Comparison of ENCODE assay signal across 11 mouse cellular contexts in the genomic region with DNA sequence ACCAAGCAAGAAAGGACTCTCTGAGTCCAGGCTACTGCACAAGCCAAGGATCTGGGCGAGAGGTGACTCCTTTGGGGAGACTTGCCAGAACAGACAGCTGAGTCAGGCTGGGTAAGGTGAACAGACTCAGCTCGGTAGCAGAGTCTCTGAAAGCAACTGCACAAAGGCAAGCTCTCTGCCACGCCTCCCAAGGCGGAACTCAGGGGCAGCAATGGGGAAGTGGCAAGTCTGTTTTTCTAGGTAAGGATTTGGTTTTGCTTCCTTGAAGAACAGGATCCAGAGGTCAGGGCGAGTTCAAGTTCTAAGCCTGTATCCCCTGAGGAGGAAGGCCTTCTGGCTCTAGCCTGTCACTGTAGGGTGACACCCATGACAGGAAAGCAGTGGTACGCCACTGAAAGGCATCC. TPM values are rescaled to one million over a fixed set of nuclear protein-coding genes. Genes with fewer than 3 reads are reported as not detected.
DNase-seq lines count a peak whose midpoint lies in the region; ATAC-seq and TF ChIP-seq lines count a peak whose summit lies in the region.
"Had no signal": no experiment of that assay in that cellular context is flagged by ENCODE, and none has a peak within 500 bp of the region (broad histone marks: within the 10 kb centered on the region; RNA-seq: fewer than 3 reads in every experiment).

No protein-coding gene starts in this region.

- H3K4me2 ChIP-seq in embryonic facial prominence, embryonic 14.5 days (ENCODE audit: low read depth, low read length), result no peak overlapping the region
- no peak overlapping the region for H3K4me2 ChIP-seq in neural tube, embryonic 12.5 days (replicated peaks)
- no peak overlapping the region for H3K4me2 ChIP-seq in neural tube, embryonic 15.5 days
- no peak overlapping the region for H3K4me2 ChIP-seq in stomach, postnatal 0 days (replicated peaks; ENCODE audit: low read depth)
- H3K4me2 ChIP-seq: forebrain, embryonic 13.5 days had no signal

- DNase-seq in embryonic facial prominence, embryonic 14.5 days (ENCODE audit: low spot score), result peak; percentile 29
- DNase-seq in embryonic facial prominence, embryonic 10.5 days (ENCODE audit: low spot score), result no peak
- peak; percentile 61 for DNase-seq in lung, postnatal 36 days
- DNase-seq in stomach, postnatal 0 days (ENCODE audit: low spot score), result peak; percentile 81
- no peak for DNase-seq in cerebellum, postnatal 10 days
- no peak for DNase-seq in heart, postnatal 14 days

- intact Hi-C loops in heart, postnatal 14 days (cut with DNase I), result no loop called here

- no peaks in the 10 kb centered on the region for H3K27me3 ChIP-seq in embryonic facial prominence, embryonic 14.5 days (replicated peaks; ENCODE audit: control insufficient read depth, insufficient read depth, low read length)
- no peaks in the 10 kb centered on the region for H3K27me3 ChIP-seq in embryonic facial prominence, embryonic 10.5 days (replicated peaks; ENCODE audit: low read depth, poor library complexity, severe bottlenecking)
- no peaks in the 10 kb centered on the region for H3K27me3 ChIP-seq in neural tube, embryonic 12.5 days (replicated peaks)
- H3K27me3 ChIP-seq in neural tube, embryonic 15.5 days (replicated peaks), result no peaks in the 10 kb centered on the region
- H3K27me3 ChIP-seq in stomach, postnatal 0 days (ENCODE audit: control insufficient read depth, insufficient read depth, low read length), result no peaks in the 10 kb centered on the region
- H3K27me3 ChIP-seq: forebrain, embryonic 13.5 days had no signal

- no peak for TF ChIP-seq EP300 in stomach, postnatal 0 days (optimal IDR thresholded peaks at IDR 0.05)

- WGBS in embryonic facial prominence, embryonic 14.5 days, result 87% methylated on average over 6 of the region's 6 CpGs
- 80% methylated on average over 6 of the region's 6 CpGs for WGBS in embryonic facial prominence, embryonic 10.5 days
- WGBS in neural tube, embryonic 12.5 days, result 82% methylated on average over 6 of the region's 6 CpGs
- WGBS in neural tube, embryonic 15.5 days, result 84% methylated on average over 6 of the region's 6 CpGs
- WGBS in stomach, postnatal 0 days, result 52% methylated on average over 6 of the region's 6 CpGs

- H3K4me1 ChIP-seq in embryonic facial prominence, embryonic 14.5 days (ENCODE audit: control insufficient read depth, insufficient read depth, low read length), result no peaks in the 10 kb centered on the region
- no peaks in the 10 kb centered on the region for H3K4me1 ChIP-seq in embryonic facial prominence, embryonic 10.5 days
- no peaks in the 10 kb centered on the region for H3K4me1 ChIP-seq in neural tube, embryonic 12.5 days
- H3K4me1 ChIP-seq in neural tube, embryonic 15.5 days, result no peaks in the 10 kb centered on the region
- no peaks in the 10 kb centered on the region for H3K4me1 ChIP-seq in stomach, postnatal 0 days (replicated peaks; ENCODE audit: control insufficient read depth, insufficient read depth)
- H3K4me1 ChIP-seq: forebrain, embryonic 13.5 days had no signal

- TF ChIP-seq CTCF in stomach, postnatal 0 days (IDR thresholded peaks at IDR 0.05; ENCODE audit: low read depth), result no peak

- H3K27ac ChIP-seq in embryonic facial prominence, embryonic 14.5 days (replicated peaks; ENCODE audit: low read depth, low read length), result no peak overlapping the region
- H3K27ac ChIP-seq in embryonic facial prominence, embryonic 10.5 days (replicated peaks), result no peak overlapping the region
- H3K27ac ChIP-seq in neural tube, embryonic 12.5 days, result no peak overlapping the region
- no peak overlapping the region for H3K27ac ChIP-seq in neural tube, embryonic 15.5 days (replicated peaks)
- H3K27ac ChIP-seq in stomach, postnatal 0 days (replicated peaks), result peak overlapping the region; percentile 90
- H3K27ac ChIP-seq: forebrain, embryonic 13.5 days; heart, embryonic 10.5 days; hindbrain, postnatal 0 days had no signal

- H3K9me3 ChIP-seq in embryonic facial prominence, embryonic 14.5 days (ENCODE audit: control insufficient read depth, low read length), result no peaks in the 10 kb centered on the region
- H3K9me3 ChIP-seq in embryonic facial prominence, embryonic 10.5 days, result 0 out of 2 replicates have a peak, but pooled peaks cover 3% of the 10 kb centered on the region
- H3K9me3 ChIP-seq in neural tube, embryonic 12.5 days, result no peaks in the 10 kb centered on the region
- H3K9me3 ChIP-seq in neural tube, embryonic 15.5 days (replicated peaks), result no peaks in the 10 kb centered on the region
- no peaks in the 10 kb centered on the region for H3K9me3 ChIP-seq in stomach, postnatal 0 days (ENCODE audit: control insufficient read depth, low read length)
- H3K9me3 ChIP-seq: forebrain, embryonic 13.5 days; heart, embryonic 10.5 days had no signal

- no peak for ATAC-seq in embryonic facial prominence, embryonic 14.5 days (ENCODE audit: low read depth)
- no peak for ATAC-seq in neural tube, embryonic 12.5 days (ENCODE audit: low FRiP score, low read depth)
- no peak for ATAC-seq in neural tube, embryonic 15.5 days (ENCODE audit: low FRiP score)
- peak; percentile 89 for ATAC-seq in stomach, postnatal 0 days (ENCODE audit: low FRiP score, low TSS enrichment)
- ATAC-seq: forebrain, embryonic 13.5 days; hindbrain, postnatal 0 days had no signal

- peaks cover 51% of the 10 kb centered on the region for H3K36me3 ChIP-seq in embryonic facial prominence, embryonic 14.5 days (ENCODE audit: control insufficient read depth, insufficient read depth, low read length)
- peaks cover 67% of the 10 kb centered on the region for H3K36me3 ChIP-seq in embryonic facial prominence, embryonic 10.5 days (replicated peaks)
- H3K36me3 ChIP-seq in neural tube, embryonic 12.5 days, result peaks cover 56% of the 10 kb centered on the region
- H3K36me3 ChIP-seq in neural tube, embryonic 15.5 days, result peaks cover 57% of the 10 kb centered on the region
- peaks cover 20% of the 10 kb centered on the region for H3K36me3 ChIP-seq in stomach, postnatal 0 days (ENCODE audit: control insufficient read depth, insufficient read depth, low read length)

- H3K9ac ChIP-seq in embryonic facial prominence, embryonic 14.5 days (ENCODE audit: low read depth, low read length), result no peak overlapping the region
- H3K9ac ChIP-seq in neural tube, embryonic 12.5 days, result 0 out of 2 replicates have a peak overlapping the region, but pooled peaks have one; percentile 9
- H3K9ac ChIP-seq in neural tube, embryonic 15.5 days (replicated peaks), result no peak overlapping the region
- H3K9ac ChIP-seq in stomach, postnatal 0 days (ENCODE audit: low read length), result no peak overlapping the region
- H3K9ac ChIP-seq: forebrain, embryonic 13.5 days had no signal

- no peak overlapping the region for H3K4me3 ChIP-seq in embryonic facial prominence, embryonic 14.5 days (ENCODE audit: low read depth, low read length)
- H3K4me3 ChIP-seq in embryonic facial prominence, embryonic 10.5 days, result no peak overlapping the region
- no peak overlapping the region for H3K4me3 ChIP-seq in neural tube, embryonic 12.5 days
- no peak overlapping the region for H3K4me3 ChIP-seq in neural tube, embryonic 15.5 days (replicated peaks)
- H3K4me3 ChIP-seq in stomach, postnatal 0 days (ENCODE audit: low read depth, low read length), result no peak overlapping the region
- H3K4me3 ChIP-seq: forebrain, embryonic 13.5 days; heart, embryonic 10.5 days had no signal

RNA-seq across cellular contexts. Expression of gene Cox8a, which starts 9.1 kb away (rescaled TPM):
- 995 and 1,073 TPM in 2 replicates for polyA plus RNA-seq in embryonic facial prominence, embryonic 14.5 days (2014; fragmentation: Nextera tagmentation; extraction: Ambion mirVana)
- 867 and 877 TPM in 2 replicates for polyA plus RNA-seq in embryonic facial prominence, embryonic 10.5 days (2016; fragmentation: Nextera tagmentation; extraction: Ambion mirVana)
- 822 and 941 TPM in 2 replicates for polyA plus RNA-seq in neural tube, embryonic 12.5 days (2016; fragmentation: Nextera tagmentation; extraction: Ambion mirVana)
- polyA plus RNA-seq in neural tube, embryonic 15.5 days (2015; fragmentation: Nextera tagmentation; extraction: Ambion mirVana), result 1,209 and 1,254 TPM in 2 replicates
- 1,651 and 1,766 TPM in 2 replicates for polyA plus RNA-seq in stomach, postnatal 0 days (2015; fragmentation: Nextera tagmentation; extraction: Ambion mirVana)
- total RNA-seq in heart, postnatal 14 days (2021), result 100 to 1,000 TPM; 545 to 557 TPM

RNA-seq across cellular contexts. Expression of gene Naa40, which starts 14.5 kb away (rescaled TPM):
- 47.8 and 48.4 TPM in 2 replicates for polyA plus RNA-seq in embryonic facial prominence, embryonic 14.5 days (2014; fragmentation: Nextera tagmentation; extraction: Ambion mirVana)
- polyA plus RNA-seq in embryonic facial prominence, embryonic 10.5 days (2016; fragmentation: Nextera tagmentation; extraction: Ambion mirVana), result 93.2 and 94.4 TPM in 2 replicates
- 74.0 and 76.0 TPM in 2 replicates for polyA plus RNA-seq in neural tube, embryonic 12.5 days (2016; fragmentation: Nextera tagmentation; extraction: Ambion mirVana)
- 59.6 and 61.3 TPM in 2 replicates for polyA plus RNA-seq in neural tube, embryonic 15.5 days (2015; fragmentation: Nextera tagmentation; extraction: Ambion mirVana)
- 20.1 and 20.5 TPM in 2 replicates for polyA plus RNA-seq in stomach, postnatal 0 days (2015; fragmentation: Nextera tagmentation; extraction: Ambion mirVana)
- total RNA-seq in heart, postnatal 14 days (2021), result 10 to 100 TPM; 19.9 to 20.3 TPM

RNA-seq across cellular contexts. Expression of gene Otub1, which starts 20.4 kb away (rescaled TPM):
- 172 and 199 TPM in 2 replicates for polyA plus RNA-seq in embryonic facial prominence, embryonic 14.5 days (2014; fragmentation: Nextera tagmentation; extraction: Ambion mirVana)
- 275 and 276 TPM in 2 replicates for polyA plus RNA-seq in embryonic facial prominence, embryonic 10.5 days (2016; fragmentation: Nextera tagmentation; extraction: Ambion mirVana)
- 244 and 249 TPM in 2 replicates for polyA plus RNA-seq in neural tube, embryonic 12.5 days (2016; fragmentation: Nextera tagmentation; extraction: Ambion mirVana)
- 226 and 235 TPM in 2 replicates for polyA plus RNA-seq in neural tube, embryonic 15.5 days (2015; fragmentation: Nextera tagmentation; extraction: Ambion mirVana)
- polyA plus RNA-seq in stomach, postnatal 0 days (2015; fragmentation: Nextera tagmentation; extraction: Ambion mirVana), result 121 and 126 TPM in 2 replicates
- total RNA-seq in heart, postnatal 14 days (2021), result 10 to 100 TPM; 77.4 to 79.9 TPM

RNA-seq across cellular contexts. Expression of gene Rcor2, which starts 40.6 kb away (rescaled TPM):
- polyA plus RNA-seq in embryonic facial prominence, embryonic 14.5 days (2014; fragmentation: Nextera tagmentation; extraction: Ambion mirVana), result 10.8 and 11.7 TPM in 2 replicates
- 51.0 and 58.6 TPM in 2 replicates for polyA plus RNA-seq in embryonic facial prominence, embryonic 10.5 days (2016; fragmentation: Nextera tagmentation; extraction: Ambion mirVana)
- polyA plus RNA-seq in neural tube, embryonic 12.5 days (2016; fragmentation: Nextera tagmentation; extraction: Ambion mirVana), result 75.5 and 84.8 TPM in 2 replicates
- 14.8 and 15.3 TPM in 2 replicates for polyA plus RNA-seq in neural tube, embryonic 15.5 days (2015; fragmentation: Nextera tagmentation; extraction: Ambion mirVana)
- polyA plus RNA-seq in stomach, postnatal 0 days (2015; fragmentation: Nextera tagmentation; extraction: Ambion mirVana), result 2.2 and 2.4 TPM in 2 replicates
- total RNA-seq in heart, postnatal 14 days (2021), result 10 to 100 TPM; 10.7 to 12.7 TPM

Comparison
In these comparisons a context has a peak if more than half of its experiments do, and no peak if none do; other contexts are left out.
1. DNase-seq: peak in embryonic facial prominence, embryonic 14.5 days (single experiment), lung, postnatal 36 days (single experiment) and stomach, postnatal 0 days (single experiment); none in embryonic facial prominence, embryonic 10.5 days (single experiment), cerebellum, postnatal 10 days (0 of 2) and heart, postnatal 14 days (0 of 2).